Mouse (Mus musculus): ENCODE measurements around the gene Cmklr1.

DNA sequence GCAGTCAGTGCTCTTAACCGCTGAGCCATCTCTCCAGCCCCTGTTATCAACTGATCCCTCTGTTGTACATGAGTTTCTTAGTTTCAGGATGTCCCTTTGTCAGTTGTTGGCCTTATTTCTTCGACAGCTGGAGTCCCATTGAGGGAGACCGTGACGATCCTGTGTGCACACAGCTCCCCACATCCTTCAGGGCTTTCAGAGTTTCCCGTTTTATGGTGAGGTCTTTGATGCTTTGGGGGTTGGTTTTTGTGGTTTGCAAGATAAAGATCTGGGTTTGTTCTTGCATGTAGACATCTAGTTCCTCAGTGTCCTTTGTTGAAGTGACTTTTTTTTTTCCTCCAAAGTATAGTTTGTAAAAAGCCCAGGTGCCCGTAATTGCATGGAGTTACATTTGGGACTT lies 20.4 kb upstream of the Cmklr1 start:
- TF ChIP-seq POLR2A (IDR thresholded peaks at IDR 0.05; ENCODE audit: borderline replicate concordance, low read depth, low read length) = no peak
- TF ChIP-seq CTCF (IDR thresholded peaks at IDR 0.05; ENCODE audit: low read depth, low read length) = no peak

Data from bone marrow macrophage, adult 2 months (primary cell).